Mouse (Mus musculus) ovary, adult 10 weeks (tissue): ENCODE results near the gene Atp6v0e. TPM values are rescaled to one million over a fixed set of nuclear protein-coding genes. Genes with fewer than 3 reads are reported as not detected.

ENCODE experiments used
- polyA plus RNA-seq: library from polyadenylated mRNA; stranded (reverse); fragments of 350-450 nt; fragmentation: Illumina TruSeq; extraction: RNeasy Lipid Tissue Mini Kit (QIAGEN cat#74804); gene quantifications from one replicate; pipeline ENCODE4 v1.2.3, GENCODE M21; 2014

Gene Atp6v0e
- polyA plus RNA-seq = 35.4 TPM

GRCm38 (mm10) chr17:26662978-26663683, at the start of gene Atp6v0e:
TSS of gene Atp6v0e (plus strand) at chr17:26663231.

GRCm38 (mm10) chr17:26715271-26715758, 52.3 kb downstream of the Atp6v0e start, which contains the start of gene Crebrf:
TSS of gene Crebrf (plus strand) at chr17:26715650.

Other genes with a start within 250 kb of the Atp6v0e start
- 0.54 TPM for gene Neurl1b, start 248.4 kb upstream of the Atp6v0e start, polyA plus RNA-seq
- gene Ergic1, start 101.7 kb upstream of the Atp6v0e start, polyA plus RNA-seq = 61.5 TPM
- gene Dusp1, start 101.1 kb upstream of the Atp6v0e start, polyA plus RNA-seq = 9.6 TPM
- gene Crebrf, start 52.4 kb downstream of the Atp6v0e start, polyA plus RNA-seq = 87.5 TPM
- 16.7 TPM for gene Bnip1, start 117.8 kb downstream of the Atp6v0e start, polyA plus RNA-seq
- not detected for gene Nkx2-5, start 181.8 kb downstream of the Atp6v0e start, polyA plus RNA-seq